Mouse (Mus musculus) heart, adult 2 months (tissue): Measurements from ENCODE around the gene Asic2.

Experiments
- EP300 ChIP-seq: fragments of 200-500 bp; IDR thresholded peaks from 2 replicates; pipeline ENCODE4 v1.6.1; 2011; ENCODE audit warnings: low read depth, low read length, control low read depth; ENCODE audit not compliant: insufficient read depth
- POLR2A ChIP-seq: fragments of 200-500 bp; IDR thresholded peaks from 2 replicates; pipeline ENCODE4 v1.6.1; 2011; ENCODE audit warnings: mild to moderate bottlenecking, low read depth, low read length, control low read depth; ENCODE audit not compliant: insufficient read depth

DNA sequence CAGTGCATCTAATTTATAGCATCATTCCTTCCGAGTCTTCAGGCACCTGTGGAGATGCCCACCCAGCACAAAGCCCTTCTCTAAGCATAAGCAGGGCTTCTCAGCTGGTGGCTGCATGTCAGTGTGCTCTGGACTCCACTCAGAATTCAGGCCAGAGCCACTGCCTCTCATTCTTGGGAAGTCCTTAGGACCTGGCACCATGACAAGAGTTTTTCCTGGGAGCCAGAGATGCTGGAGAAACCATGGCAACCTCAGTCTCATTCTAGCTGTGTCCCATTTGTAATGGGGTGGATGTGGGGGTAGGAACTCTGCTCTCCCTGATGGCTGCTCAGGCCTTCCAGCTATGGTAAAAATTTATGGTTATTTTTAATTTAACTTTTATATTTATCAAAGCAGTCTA, 1006.9 kb downstream of the Asic2 start:
- no peak for TF ChIP-seq EP300
- no peak for TF ChIP-seq POLR2A
